Mouse (Mus musculus): ENCODE results near the gene Setd3. TPM values are rescaled to one million over a fixed set of nuclear protein-coding genes. Genes with fewer than 3 reads are reported as not detected.

Gene Setd3
- polyA plus RNA-seq (2015; fragmentation: Nextera tagmentation; extraction: Ambion mirVana) = 93.6 and 96.6 TPM in 2 replicates

GRCm38 (mm10) chr12:108179246-108179320, at the start of gene Setd3:
Gene Setd3 (minus strand): TSS chr12:108179314.
- ATAC-seq = no peak
- Histone ChIP-seq H3K4me1 (replicated peaks) (peaks cover 35% of the 10 kb centered on the region), H3K27me3 (no peaks in the 10 kb centered on the region), H3K9ac (replicated peaks) (peak within 1 kb of the TSS; percentile 97), H3K9me3 (no peaks in the 10 kb centered on the region), H3K4me2 (replicated peaks) (peak within 1 kb of the TSS; percentile 86), H3K4me3 (replicated peaks) (peak within 1 kb of the TSS; percentile 99), H3K36me3 (peaks cover 16% of the 10 kb centered on the region), H3K27ac (peak within 1 kb of the TSS; percentile 84)
- 0% methylated on average over 6 of the region's 9 CpGs for WGBS

GRCm38 (mm10) chr12:108227527-108227926, 48.4 kb upstream of the Setd3 start:
- H3K9me3 ChIP-seq = no peaks in the 10 kb centered on the region
- H3K27me3 ChIP-seq = no peaks in the 10 kb centered on the region
- no peak for ATAC-seq
- 87% methylated on average over 16 of the region's 16 CpGs for WGBS
- no peak overlapping the region for H3K27ac ChIP-seq
- H3K9ac ChIP-seq (replicated peaks) = no peak overlapping the region
- H3K4me2 ChIP-seq (replicated peaks) = no peak overlapping the region
- no peak overlapping the region for H3K4me3 ChIP-seq (replicated peaks)
- no peaks in the 10 kb centered on the region for H3K36me3 ChIP-seq
- H3K4me1 ChIP-seq (replicated peaks) = peaks cover 88% of the 10 kb centered on the region

- Histone ChIP-seq H3K4me2 (replicated peaks) (no peak overlapping the region), H3K27me3 (no peaks in the 10 kb centered on the region), H3K9me3 (no peaks in the 10 kb centered on the region), H3K9ac (replicated peaks) (no peak overlapping the region), H3K36me3 (no peaks in the 10 kb centered on the region), H3K4me3 (replicated peaks) (no peak overlapping the region), H3K4me1 (replicated peaks) (peaks cover 86% of the 10 kb centered on the region), H3K27ac (no peak overlapping the region)
- ATAC-seq = no peak
- WGBS = 91% methylated on average over 12 of the region's 12 CpGs
Measured at GRCm38 (mm10) chr12:108226941-108227340, 47.8 kb upstream of the Setd3 start.

GRCm38 (mm10) chr12:108226216-108226615, 47.1 kb upstream of the Setd3 start:
- no peak for ATAC-seq
- no peaks in the 10 kb centered on the region for H3K9me3 ChIP-seq
- H3K36me3 ChIP-seq = no peaks in the 10 kb centered on the region
- H3K4me1 ChIP-seq (replicated peaks) = peaks cover 86% of the 10 kb centered on the region
- H3K9ac ChIP-seq (replicated peaks) = 0 out of 2 replicates have a peak overlapping the region, but pooled peaks have one; percentile 17
- no peaks in the 10 kb centered on the region for H3K27me3 ChIP-seq
- no peak overlapping the region for H3K4me2 ChIP-seq (replicated peaks)
- H3K27ac ChIP-seq = no peak overlapping the region
- H3K4me3 ChIP-seq (replicated peaks) = no peak overlapping the region
- WGBS = 82% methylated on average over 13 of the region's 13 CpGs

GRCm38 (mm10) chr12:108225781-108226180, 46.7 kb upstream of the Setd3 start:
- no peak for ATAC-seq
- Histone ChIP-seq H3K9ac (replicated peaks) (0 out of 2 replicates have a peak overlapping the region, but pooled peaks have one; percentile 17), H3K27me3 (no peaks in the 10 kb centered on the region), H3K9me3 (no peaks in the 10 kb centered on the region), H3K27ac (no peak overlapping the region), H3K4me2 (replicated peaks) (no peak overlapping the region), H3K4me1 (replicated peaks) (peaks cover 86% of the 10 kb centered on the region), H3K36me3 (no peaks in the 10 kb centered on the region), H3K4me3 (replicated peaks) (no peak overlapping the region)
- 63% methylated on average over 7 of the region's 7 CpGs for WGBS

GRCm38 (mm10) chr12:108223357-108223756, 44.2 kb upstream of the Setd3 start:
- no peak for ATAC-seq
- Histone ChIP-seq H3K27ac (no peak overlapping the region), H3K27me3 (no peaks in the 10 kb centered on the region), H3K9ac (replicated peaks) (no peak overlapping the region), H3K4me3 (replicated peaks) (no peak overlapping the region), H3K9me3 (no peaks in the 10 kb centered on the region), H3K4me1 (replicated peaks) (peaks cover 96% of the 10 kb centered on the region), H3K36me3 (no peaks in the 10 kb centered on the region), H3K4me2 (replicated peaks) (no peak overlapping the region)
- WGBS = 38% methylated on average over 8 of the region's 8 CpGs

- H3K4me1 ChIP-seq (replicated peaks) = peaks cover 98% of the 10 kb centered on the region
Measured at GRCm38 (mm10) chr12:108221712-108222111, 42.6 kb upstream of the Setd3 start.

GRCm38 (mm10) chr12:108221206-108221605, 42.1 kb upstream of the Setd3 start:
- Histone ChIP-seq H3K27me3 (no peaks in the 10 kb centered on the region), H3K9me3 (no peaks in the 10 kb centered on the region), H3K4me3 (replicated peaks) (no peak overlapping the region), H3K9ac (replicated peaks) (peak overlapping the region; percentile 15; the same call in 1 of the 2 replicates), H3K4me2 (replicated peaks) (no peak overlapping the region), H3K36me3 (no peaks in the 10 kb centered on the region), H3K27ac (peak overlapping the region; percentile 80), H3K4me1 (replicated peaks) (peaks cover 98% of the 10 kb centered on the region)
- ATAC-seq = peak; percentile 12; the same call in 1 of the 2 replicates
- 54% methylated on average over 10 of the region's 10 CpGs for WGBS

More at GRCm38 (mm10) chr12:108221712-108222111, 42.6 kb upstream of the Setd3 start:
- Histone ChIP-seq H3K9me3 (no peaks in the 10 kb centered on the region), H3K27ac (peak overlapping the region; percentile 80; the same call in 1 of the 2 replicates), H3K9ac (replicated peaks) (no peak overlapping the region), H3K4me2 (replicated peaks) (no peak overlapping the region), H3K27me3 (no peaks in the 10 kb centered on the region), H3K36me3 (no peaks in the 10 kb centered on the region), H3K4me3 (replicated peaks) (no peak overlapping the region)
- no peak for ATAC-seq
- 85% methylated on average over 7 of the region's 7 CpGs for WGBS

GRCm38 (mm10) chr12:108220621-108221020, 41.5 kb upstream of the Setd3 start:
- Histone ChIP-seq H3K27ac (peak overlapping the region; percentile 80), H3K4me1 (replicated peaks) (peaks cover 95% of the 10 kb centered on the region), H3K9me3 (no peaks in the 10 kb centered on the region), H3K9ac (replicated peaks) (peak overlapping the region; percentile 15; the same call in 1 of the 2 replicates), H3K36me3 (no peaks in the 10 kb centered on the region), H3K27me3 (no peaks in the 10 kb centered on the region), H3K4me2 (replicated peaks) (no peak overlapping the region), H3K4me3 (replicated peaks) (no peak overlapping the region)
- WGBS = 51% methylated on average over 12 of the region's 12 CpGs
- ATAC-seq = peak; percentile 12; the same call in 1 of the 2 replicates

- Histone ChIP-seq H3K27me3 (no peaks in the 10 kb centered on the region), H3K9me3 (no peaks in the 10 kb centered on the region), H3K4me1 (replicated peaks) (peaks cover 93% of the 10 kb centered on the region), H3K36me3 (no peaks in the 10 kb centered on the region), H3K9ac (replicated peaks) (0 out of 2 replicates have a peak overlapping the region, but pooled peaks have one; percentile 41), H3K4me2 (replicated peaks) (no peak overlapping the region), H3K27ac (peak overlapping the region; percentile 80), H3K4me3 (replicated peaks) (no peak overlapping the region)
- 71% methylated on average over 21 of the region's 21 CpGs for WGBS
- no peak for ATAC-seq
Measured at GRCm38 (mm10) chr12:108219825-108220616, 40.9 kb upstream of the Setd3 start.

GRCm38 (mm10) chr12:108219163-108219562, 40.0 kb upstream of the Setd3 start:
- peaks cover 93% of the 10 kb centered on the region for H3K4me1 ChIP-seq (replicated peaks)
- WGBS = 54% methylated on average over 15 of the region's 15 CpGs
- no peaks in the 10 kb centered on the region for H3K27me3 ChIP-seq
- no peaks in the 10 kb centered on the region for H3K9me3 ChIP-seq
- peak overlapping the region; percentile 62 for H3K9ac ChIP-seq (replicated peaks)
- H3K4me2 ChIP-seq (replicated peaks) = no peak overlapping the region
- no peaks in the 10 kb centered on the region for H3K36me3 ChIP-seq
- ATAC-seq = no peak
- H3K4me3 ChIP-seq (replicated peaks) = no peak overlapping the region
- peak overlapping the region; percentile 80 for H3K27ac ChIP-seq

GRCm38 (mm10) chr12:108217572-108217971, 38.5 kb upstream of the Setd3 start:
- ATAC-seq = no peak
- Histone ChIP-seq H3K9ac (replicated peaks) (no peak overlapping the region), H3K4me3 (replicated peaks) (no peak overlapping the region), H3K4me1 (replicated peaks) (peaks cover 93% of the 10 kb centered on the region), H3K9me3 (no peaks in the 10 kb centered on the region), H3K27ac (peak overlapping the region; percentile 83), H3K36me3 (no peaks in the 10 kb centered on the region), H3K27me3 (no peaks in the 10 kb centered on the region), H3K4me2 (replicated peaks) (no peak overlapping the region)
- WGBS = 61% methylated on average over 5 of the region's 5 CpGs

All from midbrain, embryonic 13.5 days (tissue).